Mouse (Mus musculus) stomach, postnatal 0 days (tissue): Measurements from ENCODE around the gene Scml4. TPM values are rescaled to one million over a fixed set of nuclear protein-coding genes. Genes with fewer than 3 reads are reported as not detected.

Experiments used
- ATAC-seq: fragments of 200-750 bp; cut with Nextera tagmentation; 2 replicates; pipeline ENCODE4 v1.8.0; 2017; ENCODE audit not compliant: low FRiP score, low TSS enrichment
- DNase-seq: peaks from one replicate; pipeline ENCODE4 v3.0.0-alpha.2; 2016; ENCODE audit warnings: low spot score
- H3K27ac ChIP-seq: fragments of 300-500 bp; sonication (generic); replicated peaks from 2 replicates; pipeline ENCODE4 v1.5.1; 2014; ENCODE audit warnings: mild to moderate bottlenecking, control low read depth
- H3K27me3 ChIP-seq: fragments of 300-500 bp; sonication (generic); 2 replicates; pipeline ENCODE4 v1.6.1; 2014; ENCODE audit warnings: low read length; ENCODE audit not compliant: control insufficient read depth, insufficient read depth
- H3K36me3 ChIP-seq: fragments of 300-500 bp; sonication (generic); 2 replicates; pipeline ENCODE4 v1.6.1; 2014; ENCODE audit warnings: low read length, mixed read lengths; ENCODE audit not compliant: control insufficient read depth, insufficient read depth
- H3K4me1 ChIP-seq: fragments of 300-500 bp; sonication (generic); replicated peaks from 2 replicates; pipeline ENCODE4 v1.6.1; 2014; ENCODE audit warnings: antibody characterized with exemption; ENCODE audit not compliant: control insufficient read depth, insufficient read depth
- H3K4me2 ChIP-seq: fragments of 300-500 bp; sonication (generic); replicated peaks from 2 replicates; pipeline ENCODE4 v1.6.1; 2014; ENCODE audit warnings: low read depth, mild to moderate bottlenecking, control low read depth, moderate library complexity
- H3K4me3 ChIP-seq: fragments of 300-500 bp; sonication (generic); 2 replicates; pipeline ENCODE4 v1.5.1; 2014; ENCODE audit warnings: low read depth, low read length, control low read depth
- H3K9ac ChIP-seq: fragments of 300-500 bp; sonication (generic); 2 replicates; pipeline ENCODE4 v1.6.1; 2014; ENCODE audit warnings: mild to moderate bottlenecking, low read length, control low read depth, mixed read lengths
- H3K9me3 ChIP-seq: fragments of 300-500 bp; sonication (generic); 2 replicates; pipeline ENCODE4 v1.6.1; 2016; ENCODE audit warnings: low read length; ENCODE audit not compliant: control insufficient read depth
- CTCF ChIP-seq: IDR thresholded peaks from 2 replicates; pipeline ENCODE4 v1.5.1; 2016; ENCODE audit warnings: antibody characterized with exemption, low read depth, mild to moderate bottlenecking, moderate library complexity
- EP300 ChIP-seq: optimal IDR thresholded peaks from 2 replicates; pipeline ENCODE3; 2016; ENCODE audit warnings: antibody characterized with exemption
- WGBS: fragments of 180-500 bp; shearing (Covaris S2); extraction: QIAGEN DNeasy Blood & Tissue Kit; methylation state at CpG from one replicate; pipeline ENCODE4 v1.1.7; 2014; 5-methylcytosine and 5-hydroxymethylcytosine counted together
- polyA plus RNA-seq: library from polyadenylated mRNA; unstranded; fragments of >200 nt; fragmentation: Nextera tagmentation; extraction: Ambion mirVana; gene quantifications from 2 replicates; pipeline ENCODE4 v1.2.1, GENCODE M21; 2015

Gene Scml4
- polyA plus RNA-seq, result 5.1 and 5.4 TPM in 2 replicates

DNA sequence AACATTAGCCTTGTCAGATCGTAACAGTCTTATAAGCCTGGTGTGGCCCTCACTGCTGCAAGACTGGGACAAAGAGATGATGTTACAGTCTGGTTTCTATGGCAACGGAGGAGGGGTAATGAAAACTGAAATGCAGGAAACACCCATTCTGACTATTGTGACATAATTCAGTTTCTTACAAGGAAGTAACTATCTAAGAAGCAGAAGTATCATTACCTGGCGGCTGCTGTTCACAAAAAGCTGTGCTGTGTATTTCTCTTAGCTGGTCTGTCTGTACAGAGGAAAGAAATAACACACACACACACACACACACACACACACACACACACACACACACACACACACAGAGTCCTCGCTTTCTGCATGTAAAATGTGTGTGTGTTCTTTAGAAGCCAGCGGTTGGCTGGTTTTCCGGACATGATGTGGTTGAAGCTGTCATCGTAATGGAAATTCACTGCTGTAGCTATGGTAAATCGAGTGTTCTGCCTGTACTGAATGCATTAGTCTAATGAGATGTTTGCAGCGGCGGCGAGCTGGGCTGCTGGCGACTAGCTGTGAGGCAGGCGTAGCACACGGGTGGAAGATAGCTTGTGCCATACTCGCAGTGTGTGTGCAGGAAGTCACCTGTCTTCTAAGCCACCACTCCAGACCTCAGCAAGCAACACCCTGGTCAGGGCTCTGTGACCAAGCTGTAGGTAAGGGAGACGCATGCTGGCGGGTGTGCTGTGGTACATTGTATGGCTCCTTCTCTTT lies at the start of gene Scml4:
TSS of gene Scml4 (plus strand) at position 212 of the 753 bp plus-strand sequence.
- Histone ChIP-seq H3K4me1 (0 out of 2 replicates have a peak, but pooled peaks cover 2% of the 10 kb centered on the region), H3K4me3 (peak within 1 kb of the TSS; percentile 18; the same call in 1 of the 2 replicates), H3K9me3 (no peaks in the 10 kb centered on the region), H3K27me3 (no peaks in the 10 kb centered on the region), H3K9ac (0 out of 2 replicates have a peak within 1 kb of the TSS, but pooled peaks have one; percentile 23), H3K27ac (peak within 1 kb of the TSS; percentile 56; the same call in 1 of the 2 replicates), H3K36me3 (no peaks in the 10 kb centered on the region), H3K4me2 (peak within 1 kb of the TSS; percentile 50)
- TF ChIP-seq EP300, result no peak
- no peak for TF ChIP-seq CTCF
- 43% methylated on average over 17 of the region's 17 CpGs for WGBS
- peak; percentile 51 for DNase-seq
- ATAC-seq, result peak; percentile 79

DNA sequence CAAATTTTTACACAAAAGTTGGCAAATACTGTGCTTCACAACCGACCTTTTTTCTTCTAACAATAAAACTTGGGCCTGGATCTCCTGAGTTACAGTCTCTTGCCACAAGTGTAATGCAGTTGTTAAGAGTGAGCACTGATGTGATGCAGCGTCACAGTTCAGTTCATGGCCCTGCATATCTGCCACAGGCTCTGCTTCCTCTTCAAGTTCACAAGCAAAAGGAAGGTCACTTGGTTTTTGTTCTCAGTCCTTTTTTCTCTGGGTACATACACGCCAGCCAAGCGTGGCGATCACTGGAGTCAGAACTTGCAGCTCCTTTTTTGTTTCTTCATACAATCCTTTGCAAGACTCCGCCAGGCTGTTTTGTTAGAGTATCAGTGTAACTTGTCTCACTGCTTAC lies 34.2 kb upstream of the Scml4 start:
- H3K4me1 ChIP-seq, result no peaks in the 10 kb centered on the region
- DNase-seq, result no peak
- no peak overlapping the region for H3K4me2 ChIP-seq
- H3K27ac ChIP-seq, result no peak overlapping the region
- WGBS, result 69% methylated on average over 6 of the region's 6 CpGs
- no peaks in the 10 kb centered on the region for H3K27me3 ChIP-seq
- TF ChIP-seq EP300 (no peak), CTCF (no peak)
- ATAC-seq, result no peak
- peaks cover 7% of the 10 kb centered on the region; the same call in 1 of the 2 replicates for H3K36me3 ChIP-seq
- H3K9me3 ChIP-seq, result no peaks in the 10 kb centered on the region
- H3K9ac ChIP-seq, result no peak overlapping the region
- H3K4me3 ChIP-seq, result no peak overlapping the region

DNA sequence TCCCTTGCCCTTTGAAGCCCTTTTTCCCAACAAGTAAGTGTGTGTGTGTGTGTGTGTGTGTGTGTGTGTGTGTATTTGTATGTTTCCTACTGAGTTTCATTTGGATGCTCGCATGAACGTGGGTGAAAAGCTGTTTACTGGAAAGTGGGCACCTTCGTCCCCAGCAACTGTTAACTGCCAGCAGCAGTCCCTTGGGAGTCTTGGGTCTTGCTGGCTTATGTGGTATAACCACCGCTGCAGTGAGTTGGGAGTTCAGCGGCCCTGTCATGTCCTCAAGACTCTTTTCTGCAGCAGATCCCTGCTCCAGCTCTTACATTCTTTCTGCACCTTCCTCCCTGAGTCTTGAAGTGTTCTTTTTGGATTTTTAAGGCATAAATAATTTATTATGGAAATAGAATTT lies 33.0 kb upstream of the Scml4 start:
- no peak for DNase-seq
- peaks cover 11% of the 10 kb centered on the region for H3K36me3 ChIP-seq
- H3K9me3 ChIP-seq, result no peaks in the 10 kb centered on the region
- TF ChIP-seq EP300 (no peak), CTCF (no peak)
- H3K27ac ChIP-seq, result no peak overlapping the region
- 84% methylated on average over 5 of the region's 5 CpGs for WGBS
- no peak overlapping the region for H3K4me2 ChIP-seq
- H3K27me3 ChIP-seq, result no peaks in the 10 kb centered on the region
- no peak for ATAC-seq
- H3K4me3 ChIP-seq, result no peak overlapping the region
- H3K4me1 ChIP-seq, result no peaks in the 10 kb centered on the region
- no peak overlapping the region for H3K9ac ChIP-seq

DNA sequence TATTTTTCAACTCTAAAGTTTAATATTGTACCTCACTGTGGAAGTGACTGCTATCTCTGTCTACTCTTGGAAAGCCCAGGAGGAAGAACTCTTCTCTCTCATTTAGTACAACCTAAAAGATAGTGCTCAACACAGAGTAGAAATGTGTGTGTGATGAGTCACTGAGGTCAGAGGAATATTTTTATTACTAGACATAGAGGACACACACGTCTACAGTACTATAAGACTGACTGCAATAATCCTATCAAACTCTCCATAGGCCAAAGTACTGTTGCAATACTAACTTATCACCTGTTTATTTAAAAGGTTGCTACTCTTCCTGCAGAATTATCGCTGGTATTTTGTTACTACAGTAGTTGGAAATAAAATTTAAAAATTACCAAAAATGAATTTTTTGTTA lies 30.2 kb upstream of the Scml4 start:
- Histone ChIP-seq H3K9me3 (no peaks in the 10 kb centered on the region), H3K27ac (no peak overlapping the region), H3K36me3 (peaks cover 14% of the 10 kb centered on the region), H3K4me2 (no peak overlapping the region), H3K27me3 (no peaks in the 10 kb centered on the region), H3K4me3 (no peak overlapping the region), H3K4me1 (no peaks in the 10 kb centered on the region), H3K9ac (no peak overlapping the region)
- WGBS, result 73% methylated on average over 2 of the region's 2 CpGs
- no peak for DNase-seq
- no peak for TF ChIP-seq CTCF
- TF ChIP-seq EP300, result no peak
- no peak for ATAC-seq

DNA sequence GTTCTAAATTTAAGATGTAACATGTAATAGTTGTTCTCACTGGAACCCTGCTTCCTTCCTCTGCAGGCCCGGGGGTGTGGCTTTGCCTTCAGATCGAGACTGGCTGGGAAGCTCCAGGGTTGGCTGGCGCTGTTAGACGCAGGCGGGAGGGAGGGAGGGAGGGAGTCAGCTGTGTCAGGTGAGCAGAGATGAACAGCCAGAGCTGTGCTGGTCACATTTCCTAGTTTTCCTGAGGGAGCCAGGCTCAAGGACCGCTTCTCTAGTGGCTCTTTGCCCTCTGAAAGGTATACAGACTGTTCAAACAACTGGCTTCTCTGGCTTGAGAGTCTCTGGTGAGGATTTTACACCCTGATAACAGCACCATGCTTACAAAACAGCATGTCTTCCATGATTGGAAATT lies 29.8 kb upstream of the Scml4 start:
- no peak overlapping the region for H3K9ac ChIP-seq
- H3K27me3 ChIP-seq, result no peaks in the 10 kb centered on the region
- TF ChIP-seq EP300 (no peak), CTCF (no peak)
- ATAC-seq, result peak; percentile 50; the same call in 1 of the 2 replicates
- no peak overlapping the region for H3K4me2 ChIP-seq
- 50% methylated on average over 6 of the region's 6 CpGs for WGBS
- no peaks in the 10 kb centered on the region for H3K4me1 ChIP-seq
- peak; percentile 48 for DNase-seq
- H3K4me3 ChIP-seq, result no peak overlapping the region
- H3K36me3 ChIP-seq, result peaks cover 14% of the 10 kb centered on the region
- no peaks in the 10 kb centered on the region for H3K9me3 ChIP-seq
- H3K27ac ChIP-seq, result no peak overlapping the region

DNA sequence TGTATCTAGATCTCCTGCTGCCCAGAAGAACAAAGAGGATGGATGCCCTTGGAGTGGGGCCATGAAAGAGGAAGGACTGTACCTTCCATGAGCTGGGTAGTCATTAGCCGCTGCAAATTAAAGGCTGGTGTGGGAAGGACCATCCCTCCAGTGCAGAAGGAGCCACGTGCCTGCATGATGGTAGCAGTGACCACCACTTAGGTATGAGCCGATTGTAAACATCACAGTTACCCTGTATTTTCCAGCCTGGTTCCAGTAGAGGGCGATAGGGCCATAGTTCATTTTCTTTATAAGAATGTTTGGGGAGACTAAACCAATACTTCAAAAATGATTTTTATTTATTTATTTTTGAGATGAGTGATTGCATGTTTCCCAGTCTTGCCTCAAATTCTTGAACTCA lies 27.5 kb upstream of the Scml4 start:
- Histone ChIP-seq H3K27ac (no peak overlapping the region), H3K4me1 (no peaks in the 10 kb centered on the region), H3K9ac (no peak overlapping the region), H3K4me3 (no peak overlapping the region), H3K9me3 (no peaks in the 10 kb centered on the region), H3K36me3 (peaks cover 14% of the 10 kb centered on the region), H3K27me3 (no peaks in the 10 kb centered on the region), H3K4me2 (no peak overlapping the region)
- DNase-seq (no peak), ATAC-seq (no peak)
- WGBS, result 49% methylated on average over 4 of the region's 4 CpGs
- peak; percentile 68 for TF ChIP-seq CTCF
- no peak for TF ChIP-seq EP300
